Mouse (Mus musculus) liver, embryonic 12.5 days (tissue): ENCODE data around the gene 9130230L23Rik. TPM values are rescaled to one million over a fixed set of nuclear protein-coding genes. Genes with fewer than 3 reads are reported as not detected.
A peak's percentile ranks its signal among the peaks of the same experiment; 100 is the strongest.

Source experiments
- ATAC-seq: fragments of 200-750 bp; cut with Nextera tagmentation; 2 replicates; pipeline ENCODE4 v1.8.0; 2017; ENCODE audit warnings: moderate number of reproducible peaks, mild to moderate bottlenecking, moderate library complexity
- H3K27ac ChIP-seq: fragments of 300-500 bp; sonication (generic); 2 replicates; pipeline ENCODE4 v1.5.1; 2016; ENCODE audit warnings: mild to moderate bottlenecking
- H3K27me3 ChIP-seq: fragments of 300-500 bp; sonication (generic); replicated peaks from 2 replicates; pipeline ENCODE4 v1.6.1; 2016; ENCODE audit warnings: mild to moderate bottlenecking, moderate library complexity
- H3K36me3 ChIP-seq: fragments of 300-500 bp; sonication (generic); 2 replicates; pipeline ENCODE4 v1.6.1; 2016; ENCODE audit warnings: mild to moderate bottlenecking, moderate library complexity
- H3K4me1 ChIP-seq: fragments of 300-500 bp; sonication (generic); 2 replicates; pipeline ENCODE4 v1.6.1; 2016
- H3K4me2 ChIP-seq: fragments of 300-500 bp; sonication (generic); 2 replicates; pipeline ENCODE4 v1.6.1; 2016; ENCODE audit warnings: mild to moderate bottlenecking, moderate library complexity
- H3K4me3 ChIP-seq: fragments of 300-500 bp; sonication (generic); 2 replicates; pipeline ENCODE4 v1.5.1; 2016; ENCODE audit warnings: mild to moderate bottlenecking, moderate library complexity
- H3K9ac ChIP-seq: fragments of 300-500 bp; sonication (generic); 2 replicates; pipeline ENCODE4 v1.6.1; 2016; ENCODE audit warnings: mild to moderate bottlenecking, moderate library complexity
- H3K9me3 ChIP-seq: fragments of 300-500 bp; sonication (generic); replicated peaks from 2 replicates; pipeline ENCODE4 v1.6.1; 2016; ENCODE audit warnings: mild to moderate bottlenecking, moderate library complexity
- WGBS: fragments of 180-500 bp; shearing (Covaris S2); methylation state at CpG from one replicate; pipeline ENCODE4 v1.1.7; 2016; ENCODE audit not compliant: insufficient replicate concordance; 5-methylcytosine and 5-hydroxymethylcytosine counted together
- polyA plus RNA-seq: library from polyadenylated mRNA; unstranded; fragments of >200 nt; fragmentation: Nextera tagmentation; extraction: Ambion mirVana; gene quantifications from 2 replicates; pipeline ENCODE4 v1.2.1, GENCODE M21; 2016

Gene 9130230L23Rik
- polyA plus RNA-seq, 1 experiment from 2014 or later = 0.18 TPM

DNA sequence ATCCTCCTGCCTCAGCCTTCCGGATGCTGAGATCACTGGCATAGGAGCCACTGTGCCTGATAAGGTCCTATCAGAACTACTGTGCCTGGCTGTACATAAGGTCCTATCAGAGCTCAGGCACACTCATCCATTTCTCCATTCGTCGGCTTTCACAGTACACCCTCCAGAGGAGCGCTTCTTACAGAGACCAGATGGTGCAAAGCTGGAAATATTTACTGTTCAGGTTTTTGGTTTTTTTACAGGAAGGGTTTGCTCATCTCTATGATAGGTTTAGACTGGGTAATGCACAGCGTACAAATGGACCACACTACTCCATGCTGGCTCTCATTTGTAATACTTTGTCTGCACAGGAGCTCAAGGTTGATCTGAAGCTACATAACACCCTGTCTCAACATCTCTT is 40.8 kb downstream of the 9130230L23Rik start:
- no peak for ATAC-seq
- Histone ChIP-seq H3K36me3 (no peaks in the 10 kb centered on the region), H3K4me3 (no peak overlapping the region), H3K9ac (no peak overlapping the region), H3K27me3 (peaks cover 7% of the 10 kb centered on the region; the same call in 1 of the 2 replicates), H3K9me3 (no peaks in the 10 kb centered on the region), H3K27ac (no peak overlapping the region), H3K4me2 (no peak overlapping the region), H3K4me1 (peaks cover 11% of the 10 kb centered on the region)
- WGBS = 57% methylated on average over 5 of the region's 5 CpGs

DNA sequence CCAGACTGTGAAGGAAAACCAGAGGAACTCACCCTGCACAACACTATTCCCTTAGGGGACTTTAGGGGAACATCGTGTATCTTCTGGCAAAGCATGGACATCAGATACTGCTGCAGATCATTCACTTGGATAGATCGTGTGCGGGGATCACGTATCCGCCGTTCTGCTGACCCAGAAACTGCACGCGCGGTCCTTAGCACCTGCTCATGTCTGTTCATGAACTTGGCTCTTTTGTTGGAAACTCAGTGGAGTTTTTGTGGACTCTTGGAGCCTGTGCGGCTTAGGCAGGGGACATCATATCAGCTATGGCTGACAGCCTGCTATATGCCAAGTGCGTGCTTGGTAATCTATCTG is 43.5 kb downstream of the 9130230L23Rik start:
- H3K27me3 ChIP-seq = no peaks in the 10 kb centered on the region
- H3K9me3 ChIP-seq = no peaks in the 10 kb centered on the region
- H3K36me3 ChIP-seq = no peaks in the 10 kb centered on the region
- H3K4me3 ChIP-seq = no peak overlapping the region
- ATAC-seq = no peak
- H3K4me2 ChIP-seq = no peak overlapping the region
- 70% methylated on average over 11 of the region's 11 CpGs for WGBS
- H3K4me1 ChIP-seq = peaks cover 15% of the 10 kb centered on the region
- no peak overlapping the region for H3K9ac ChIP-seq
- H3K27ac ChIP-seq = no peak overlapping the region

DNA sequence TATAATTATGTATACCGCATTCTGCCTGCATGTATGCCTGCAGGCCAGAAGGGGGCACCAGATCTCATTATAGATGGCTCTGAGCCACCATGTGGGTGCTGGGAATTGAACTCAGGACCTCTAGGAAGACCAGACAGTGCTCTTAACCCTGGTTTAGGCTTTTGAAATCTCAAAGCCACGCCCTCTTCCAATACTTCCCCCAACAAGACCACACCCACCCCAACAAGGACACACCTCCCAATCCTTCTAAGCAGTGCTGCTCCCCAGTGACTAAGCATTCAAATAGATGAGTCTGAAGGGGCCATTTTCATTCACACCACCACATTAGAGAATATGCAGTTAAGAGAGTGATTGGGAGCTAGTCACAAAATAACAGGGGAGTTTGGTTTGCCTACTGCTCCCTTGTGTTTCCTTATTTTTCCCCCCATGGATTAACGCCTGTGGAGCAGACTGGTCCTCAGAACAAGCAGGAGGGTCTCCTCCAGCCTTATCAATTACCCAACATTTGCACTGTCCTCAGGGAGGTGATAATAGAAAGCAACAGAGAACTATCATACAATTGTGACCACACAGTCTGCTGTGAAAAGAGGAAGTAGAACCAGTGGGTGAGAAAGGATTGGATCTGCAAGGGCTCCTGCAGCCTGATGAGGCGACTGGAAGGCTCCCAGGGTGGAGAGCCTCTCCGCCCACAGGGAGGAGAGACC is 44.0 kb downstream of the 9130230L23Rik start:
- Histone ChIP-seq H3K4me3 (no peak overlapping the region), H3K36me3 (no peaks in the 10 kb centered on the region), H3K27ac (no peak overlapping the region), H3K9ac (no peak overlapping the region), H3K27me3 (no peaks in the 10 kb centered on the region), H3K9me3 (no peaks in the 10 kb centered on the region), H3K4me2 (no peak overlapping the region), H3K4me1 (peaks cover 16% of the 10 kb centered on the region)
- 41% methylated on average over 5 of the region's 5 CpGs for WGBS
- ATAC-seq = peak; percentile 44

DNA sequence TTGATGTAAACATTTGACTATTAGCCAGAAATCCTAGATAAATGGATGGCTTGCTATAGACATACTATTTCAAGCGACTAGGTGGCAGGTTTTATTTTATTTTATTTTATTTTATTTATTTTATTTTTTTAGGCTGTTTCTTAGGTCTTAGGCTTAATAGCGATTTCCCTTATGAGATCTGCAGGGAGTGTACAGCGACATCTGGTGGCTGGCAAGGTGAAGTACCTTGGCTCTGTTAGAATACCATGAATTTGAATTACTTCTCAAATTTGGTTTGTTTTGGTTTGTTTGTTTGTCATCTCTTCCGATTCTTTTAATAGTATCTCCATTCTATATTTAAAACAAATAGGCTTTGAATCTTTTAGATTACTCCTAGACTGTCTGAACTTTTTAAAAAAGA is 45.5 kb downstream of the 9130230L23Rik start:
- Histone ChIP-seq H3K27ac (no peak overlapping the region), H3K36me3 (no peaks in the 10 kb centered on the region), H3K9ac (no peak overlapping the region), H3K4me3 (no peak overlapping the region), H3K27me3 (no peaks in the 10 kb centered on the region), H3K4me2 (no peak overlapping the region), H3K4me1 (peaks cover 16% of the 10 kb centered on the region), H3K9me3 (no peaks in the 10 kb centered on the region)
- 2% methylated on average over 4 of the region's 4 CpGs for WGBS
- no peak for ATAC-seq

DNA sequence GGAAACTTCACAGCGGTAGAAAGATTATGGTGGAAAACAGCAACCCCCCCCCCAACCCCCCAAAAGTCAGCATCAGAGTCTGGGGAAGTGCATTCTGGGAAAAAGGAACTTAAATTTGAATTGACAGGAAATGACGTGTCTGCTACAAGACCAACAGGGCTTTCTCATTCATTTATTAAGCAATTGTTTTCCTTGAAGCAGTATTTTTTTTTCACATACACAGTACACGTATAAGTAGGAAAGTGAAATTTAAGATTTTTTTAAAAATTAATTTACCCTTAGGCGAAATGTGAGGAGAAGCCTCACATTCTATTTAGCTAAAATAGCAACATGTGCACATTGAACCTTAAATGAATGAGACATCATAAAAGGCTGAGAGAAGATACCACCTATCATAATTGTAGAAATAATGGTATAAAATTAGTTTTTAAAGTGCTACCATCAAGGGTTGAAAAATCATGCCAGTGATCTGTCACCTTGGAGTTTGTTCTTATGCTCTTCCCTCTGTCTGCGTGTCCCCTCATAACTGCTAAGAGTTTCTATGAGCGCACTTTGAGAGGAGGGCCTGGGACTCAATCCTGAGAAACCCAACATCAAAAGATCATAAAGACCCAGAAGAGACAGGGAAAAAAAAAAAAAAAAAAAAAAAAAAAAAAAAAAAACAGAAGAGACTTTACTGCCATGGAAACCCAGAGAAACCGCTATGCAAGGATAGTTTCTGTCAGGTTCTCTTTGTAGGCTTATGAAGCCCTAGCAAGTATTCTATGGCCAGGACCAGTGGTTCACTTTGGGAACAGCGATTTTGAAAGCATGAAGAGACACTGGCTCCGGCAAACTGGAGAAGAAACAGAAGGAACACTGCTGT is 47.7 kb downstream of the 9130230L23Rik start:
- Histone ChIP-seq H3K4me3 (peak overlapping the region; percentile 48), H3K9me3 (no peaks in the 10 kb centered on the region), H3K27me3 (no peaks in the 10 kb centered on the region), H3K27ac (peak overlapping the region; percentile 54; the same call in 1 of the 2 replicates), H3K36me3 (no peaks in the 10 kb centered on the region), H3K9ac (no peak overlapping the region), H3K4me1 (peaks cover 16% of the 10 kb centered on the region), H3K4me2 (peak overlapping the region; percentile 65)
- WGBS = 69% methylated on average over 9 of the region's 9 CpGs
- ATAC-seq = no peak

DNA sequence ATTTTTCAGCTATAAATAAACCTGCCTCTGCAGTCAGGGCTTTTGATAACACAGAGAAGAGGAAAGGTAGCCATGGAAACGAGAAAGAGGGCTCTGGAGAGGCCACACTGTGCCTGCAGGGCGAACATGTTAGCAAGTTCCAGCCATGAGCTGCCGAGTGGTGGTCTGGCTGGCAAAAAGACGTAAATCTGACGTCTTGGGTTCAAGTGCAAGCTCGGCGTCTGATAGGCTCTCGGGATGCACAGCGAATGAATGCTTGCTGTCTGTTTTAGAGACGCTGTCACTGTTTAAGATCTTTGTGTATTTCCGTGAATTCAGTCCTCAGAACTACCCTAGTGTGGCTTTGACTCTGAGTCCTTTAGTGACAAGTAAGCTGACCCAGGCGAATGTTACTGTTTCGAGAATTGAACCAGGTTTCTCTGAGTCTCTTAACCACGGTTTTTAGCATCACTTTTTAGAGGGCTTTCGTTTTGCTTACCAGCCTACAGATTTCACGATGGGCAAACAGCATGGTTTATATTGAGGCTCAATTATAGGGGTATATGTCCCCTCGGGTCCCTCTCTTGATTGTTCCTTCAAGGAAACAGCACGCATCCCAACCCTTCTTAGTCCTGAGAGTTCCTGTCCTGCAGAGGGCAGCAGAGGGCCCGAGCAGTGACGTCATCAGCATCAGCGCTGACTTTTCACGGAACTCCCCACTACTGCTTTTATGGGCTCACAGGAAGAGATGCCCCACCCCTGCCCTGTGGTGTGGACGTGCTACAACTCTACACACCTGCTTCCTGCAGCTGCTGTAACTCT is 48.5 kb downstream of the 9130230L23Rik start:
- Histone ChIP-seq H3K4me2 (peak overlapping the region; percentile 65), H3K36me3 (no peaks in the 10 kb centered on the region), H3K9me3 (no peaks in the 10 kb centered on the region), H3K4me1 (peaks cover 14% of the 10 kb centered on the region), H3K4me3 (peak overlapping the region; percentile 48), H3K27ac (peak overlapping the region; percentile 54; the same call in 1 of the 2 replicates), H3K27me3 (no peaks in the 10 kb centered on the region), H3K9ac (no peak overlapping the region)
- 30% methylated on average over 23 of the region's 23 CpGs for WGBS
- ATAC-seq = peak; percentile 67

DNA sequence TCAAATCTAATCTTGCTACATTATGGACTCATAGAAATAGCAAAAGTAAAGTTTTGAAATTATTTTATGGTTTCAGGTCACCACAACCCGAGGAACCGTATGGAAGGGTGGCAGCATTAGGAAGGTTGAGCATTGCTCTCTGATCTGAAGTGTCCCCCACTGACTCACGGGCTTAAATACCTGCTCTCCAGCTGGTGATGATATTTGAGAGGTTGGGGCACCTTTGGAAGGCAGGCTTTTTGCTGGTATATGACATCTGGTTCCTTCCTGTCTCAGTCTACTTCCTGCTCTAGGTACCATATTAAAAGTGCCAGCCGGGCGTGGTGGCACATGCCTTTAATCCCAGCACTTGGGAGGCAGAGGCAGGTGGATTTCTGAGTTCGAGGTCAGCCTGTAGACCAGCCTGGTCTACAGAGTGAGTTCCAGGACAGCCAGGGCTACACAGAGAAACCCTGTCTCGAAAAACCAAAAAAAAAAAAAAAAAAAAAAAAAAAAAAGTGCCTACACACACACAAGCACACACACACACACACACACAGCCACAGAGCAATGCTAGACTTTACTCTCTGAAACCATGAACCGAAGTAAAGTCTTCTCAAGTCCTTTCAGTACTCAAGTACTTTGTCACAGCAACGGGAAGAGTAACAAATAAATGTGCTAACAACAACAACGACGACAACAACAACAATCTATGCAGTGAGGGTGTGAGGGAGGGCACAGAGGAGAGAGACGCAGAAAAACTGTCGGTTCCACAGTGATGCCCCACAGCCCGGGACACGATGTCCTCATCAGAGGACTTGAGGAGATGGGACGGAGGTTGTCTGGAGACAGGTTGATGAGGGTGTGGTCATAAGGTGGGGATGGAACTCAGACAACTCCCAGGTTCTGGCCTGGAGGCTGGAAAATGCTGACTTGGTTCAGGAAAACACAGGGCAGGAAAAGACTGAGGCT is 49.7 kb downstream of the 9130230L23Rik start:
- Histone ChIP-seq H3K9ac (no peak overlapping the region), H3K4me3 (no peak overlapping the region), H3K4me2 (peak overlapping the region; percentile 65; the same call in 1 of the 2 replicates), H3K9me3 (no peaks in the 10 kb centered on the region), H3K4me1 (0 out of 2 replicates have a peak, but pooled peaks cover 6% of the 10 kb centered on the region), H3K36me3 (no peaks in the 10 kb centered on the region), H3K27me3 (no peaks in the 10 kb centered on the region), H3K27ac (no peak overlapping the region)
- no peak for ATAC-seq
- WGBS = 75% methylated on average over 16 of the region's 16 CpGs

DNA sequence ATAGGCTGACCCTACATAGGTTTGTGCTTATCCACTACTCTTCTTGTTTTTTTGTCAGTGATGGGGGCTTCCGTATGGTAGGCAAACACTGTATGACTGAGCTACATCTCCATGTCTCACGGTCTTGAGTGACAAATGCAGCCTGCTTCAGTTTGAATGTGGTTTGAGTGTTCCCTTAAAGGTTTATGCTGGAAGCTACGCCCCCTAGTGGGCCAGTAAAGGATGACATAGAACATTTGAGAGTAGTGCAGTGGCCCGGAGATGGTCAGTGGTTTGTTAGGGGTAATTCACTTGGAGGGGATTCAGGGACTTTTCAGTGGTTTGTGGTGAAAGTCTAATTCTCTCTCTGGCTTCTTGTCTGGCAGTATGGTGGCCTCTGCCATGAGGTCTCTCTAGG is 52.6 kb downstream of the 9130230L23Rik start:
- 41% methylated on average over 4 of the region's 4 CpGs for WGBS

DNA sequence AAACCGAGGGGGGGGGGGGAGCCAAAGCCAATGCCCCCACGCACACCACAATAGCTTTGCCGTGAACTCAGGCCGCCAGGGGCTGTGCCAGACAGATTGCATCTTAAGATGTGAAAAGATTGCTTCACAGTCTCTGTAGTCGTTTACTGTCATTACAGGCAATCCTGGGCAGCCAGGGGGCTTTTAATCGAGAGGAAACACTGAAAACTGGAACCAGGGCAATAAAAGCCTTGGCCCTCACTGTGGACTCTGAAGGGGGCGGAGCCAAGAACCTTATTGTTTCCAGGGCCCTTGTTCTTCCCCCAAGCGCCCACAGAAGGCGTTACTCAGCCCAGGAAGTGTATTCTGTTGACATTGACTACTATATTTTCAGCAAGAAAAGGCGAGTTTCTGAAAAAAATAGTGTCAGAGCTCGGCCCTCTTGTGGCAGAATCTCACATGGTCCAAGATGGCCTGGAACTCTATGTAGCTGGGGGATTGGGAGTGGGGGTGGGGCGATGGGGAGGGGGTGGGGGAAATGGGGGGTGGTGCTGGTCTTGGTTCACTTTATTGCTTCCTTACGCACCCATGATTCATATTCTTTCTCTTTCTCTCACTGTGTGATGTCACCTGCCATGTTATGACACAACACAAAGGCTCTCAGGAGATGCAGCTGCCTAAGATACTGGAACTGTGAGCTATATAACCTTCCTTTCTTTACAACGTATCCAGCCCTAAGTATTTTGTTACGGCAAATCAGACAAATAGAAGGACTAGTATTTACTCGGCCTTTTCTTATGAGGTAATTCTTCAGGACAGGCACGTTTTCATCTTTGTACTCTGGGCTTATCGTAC is 53.2 kb downstream of the 9130230L23Rik start:
- Histone ChIP-seq H3K9ac (no peak overlapping the region), H3K27ac (no peak overlapping the region), H3K4me1 (0 out of 2 replicates have a peak, but pooled peaks cover 4% of the 10 kb centered on the region), H3K4me3 (no peak overlapping the region), H3K36me3 (no peaks in the 10 kb centered on the region), H3K9me3 (no peaks in the 10 kb centered on the region), H3K4me2 (no peak overlapping the region), H3K27me3 (peaks cover 6% of the 10 kb centered on the region; the same call in 1 of the 2 replicates)
- ATAC-seq = no peak
- WGBS = 60% methylated on average over 18 of the region's 18 CpGs

More for the DNA sequence above, 52.6 kb downstream of the 9130230L23Rik start:
- ATAC-seq = no peak
- Histone ChIP-seq H3K4me3 (no peak overlapping the region), H3K36me3 (no peaks in the 10 kb centered on the region), H3K9me3 (no peaks in the 10 kb centered on the region), H3K27me3 (peaks cover 6% of the 10 kb centered on the region; the same call in 1 of the 2 replicates), H3K27ac (no peak overlapping the region), H3K4me2 (no peak overlapping the region), H3K9ac (no peak overlapping the region), H3K4me1 (0 out of 2 replicates have a peak, but pooled peaks cover 6% of the 10 kb centered on the region)

DNA sequence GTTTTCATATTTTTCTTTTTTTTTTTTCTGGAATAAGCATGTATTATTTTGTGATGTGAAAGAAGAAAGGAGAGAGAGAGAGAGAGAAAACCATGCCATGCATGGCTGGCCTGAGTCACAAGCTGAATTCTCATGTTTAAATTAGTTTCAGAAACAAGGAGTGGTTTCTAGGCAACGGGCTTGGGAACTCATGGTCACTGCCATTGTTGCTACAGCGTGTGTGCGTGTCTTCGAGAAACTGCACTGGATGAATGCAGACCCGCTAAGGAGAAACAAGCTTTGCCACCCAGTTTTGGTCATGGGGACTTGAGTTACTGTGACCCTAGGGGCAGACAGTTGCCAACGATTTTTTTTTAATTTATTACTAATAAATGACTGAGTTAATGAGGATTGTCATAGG is 53.8 kb downstream of the 9130230L23Rik start:
- Histone ChIP-seq H3K9me3 (no peaks in the 10 kb centered on the region), H3K27me3 (peaks cover 6% of the 10 kb centered on the region; the same call in 1 of the 2 replicates), H3K27ac (no peak overlapping the region), H3K4me1 (no peaks in the 10 kb centered on the region), H3K36me3 (no peaks in the 10 kb centered on the region), H3K9ac (no peak overlapping the region), H3K4me3 (no peak overlapping the region), H3K4me2 (no peak overlapping the region)
- WGBS = 76% methylated on average over 6 of the region's 6 CpGs
- no peak for ATAC-seq
